Mouse (Mus musculus): ENCODE results near the gene D17H6S53E.

- TF ChIP-seq EP300 (IDR thresholded peaks at IDR 0.05; ENCODE audit: insufficient read depth, low read depth, low read length) (no peak), POLR2A (IDR thresholded peaks at IDR 0.05; ENCODE audit: insufficient read depth, low read length) (no peak)
These were observed 26.9 kb downstream of the D17H6S53E start for GRCm38 (mm10) chr17:35153077-35153476.
